Mouse (Mus musculus): ENCODE data around the gene Orm2.
"Not testable (repeated sequence)": the region's sequence is repeated elsewhere in the genome, so short reads cannot be mapped to it uniquely, and the experiment has no call there.

The Orm2 gene

DNA sequence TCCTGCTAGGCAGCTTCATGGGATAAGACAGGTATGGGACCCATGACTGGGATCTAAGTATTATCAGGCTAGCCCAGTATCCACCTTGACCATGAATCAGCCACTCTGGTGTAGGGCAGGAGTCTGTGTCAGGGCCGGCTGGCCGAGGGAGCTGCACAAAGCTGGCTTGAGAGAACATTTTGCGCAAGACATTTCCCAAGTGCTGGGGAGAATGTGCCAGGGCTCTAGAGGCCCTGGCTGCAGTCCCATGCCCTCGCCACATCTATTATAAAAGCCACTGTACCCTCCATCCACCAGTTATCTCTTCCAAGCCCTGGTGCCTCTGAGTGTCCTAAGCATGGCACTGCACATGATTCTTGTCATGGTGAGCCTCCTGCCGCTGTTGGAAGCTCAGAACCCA is at the start of gene Orm2:
Orm2 (plus strand) TSS at position 300 of the 400 bp plus-strand sequence.
- DNase-seq (ENCODE audit: low spot score) = no peak

DNA sequence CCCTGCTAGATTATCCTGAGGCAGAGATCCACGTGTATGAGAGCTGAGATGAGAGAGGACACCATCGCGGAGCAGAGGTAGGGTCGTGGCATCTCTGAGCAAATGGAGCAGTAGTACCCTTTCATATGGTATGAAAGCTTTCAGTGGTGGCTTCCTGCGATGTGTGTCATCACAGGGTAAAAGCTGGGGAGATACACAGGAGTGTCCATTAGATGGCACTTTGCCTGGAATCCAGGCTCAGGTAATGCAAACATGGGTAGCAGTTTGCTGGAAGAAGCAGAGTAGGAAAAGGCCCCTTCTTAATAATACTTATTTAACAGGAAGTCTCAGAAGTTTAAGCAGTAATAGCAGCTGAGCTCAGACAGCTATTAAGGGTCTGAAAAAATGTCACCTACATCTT is 48.2 kb upstream of the Orm2 start:
- no peak for DNase-seq (ENCODE audit: low spot score)

DNA sequence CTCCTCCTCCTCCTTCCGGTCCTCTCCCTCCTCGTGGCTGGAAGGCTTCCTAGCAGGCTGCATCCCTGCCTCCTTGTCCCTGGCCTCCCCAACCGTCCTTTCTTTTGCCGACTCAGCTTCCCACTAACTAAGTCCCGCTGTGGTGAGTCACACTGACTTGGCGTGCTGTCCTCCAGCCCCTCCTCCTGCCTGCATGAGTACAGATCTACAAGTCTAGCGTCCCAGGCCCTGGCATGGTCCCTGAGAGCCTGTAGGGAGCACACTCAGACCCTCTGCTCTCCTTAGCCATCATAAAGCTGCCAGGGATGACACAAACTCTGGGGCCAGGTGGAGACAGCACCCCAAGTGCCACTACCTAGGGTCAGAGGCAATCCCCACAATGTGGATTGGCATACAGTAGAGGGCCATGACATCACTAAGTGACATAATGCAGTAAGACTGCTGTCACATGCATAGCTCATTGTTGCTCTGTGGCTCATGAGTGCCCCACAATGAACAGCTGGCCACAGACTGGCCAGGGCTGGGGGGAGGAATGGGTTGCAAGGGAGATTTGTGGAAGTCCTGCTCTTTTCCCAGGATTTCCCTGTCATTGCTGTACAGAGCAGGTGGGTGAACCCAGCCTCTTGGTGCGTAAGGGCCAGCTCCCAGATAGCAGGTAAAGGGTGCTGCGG is 46.0 kb upstream of the Orm2 start:
- DNase-seq (ENCODE audit: low spot score) = no peak

DNA sequence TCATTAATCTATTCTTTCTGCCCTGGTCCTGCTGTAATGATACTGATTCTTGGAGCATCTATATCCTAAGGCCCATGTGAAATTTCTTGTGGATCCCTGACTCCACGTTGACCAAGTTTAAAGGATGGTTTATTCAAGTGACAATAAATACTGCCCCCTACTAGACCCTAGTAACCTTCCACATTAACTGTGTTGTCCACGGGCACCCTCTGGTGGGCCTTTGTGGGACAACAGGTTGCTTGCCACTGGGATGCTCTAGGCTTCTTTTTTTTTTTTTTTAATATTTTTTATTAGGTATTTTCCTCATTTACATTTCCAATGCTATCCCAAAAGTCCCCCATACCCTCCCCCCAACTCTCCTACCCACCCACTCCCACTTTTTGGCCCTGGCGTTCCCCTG is 42.7 kb upstream of the Orm2 start:
- DNase-seq (ENCODE audit: low spot score) = not testable (repeated sequence)

DNA sequence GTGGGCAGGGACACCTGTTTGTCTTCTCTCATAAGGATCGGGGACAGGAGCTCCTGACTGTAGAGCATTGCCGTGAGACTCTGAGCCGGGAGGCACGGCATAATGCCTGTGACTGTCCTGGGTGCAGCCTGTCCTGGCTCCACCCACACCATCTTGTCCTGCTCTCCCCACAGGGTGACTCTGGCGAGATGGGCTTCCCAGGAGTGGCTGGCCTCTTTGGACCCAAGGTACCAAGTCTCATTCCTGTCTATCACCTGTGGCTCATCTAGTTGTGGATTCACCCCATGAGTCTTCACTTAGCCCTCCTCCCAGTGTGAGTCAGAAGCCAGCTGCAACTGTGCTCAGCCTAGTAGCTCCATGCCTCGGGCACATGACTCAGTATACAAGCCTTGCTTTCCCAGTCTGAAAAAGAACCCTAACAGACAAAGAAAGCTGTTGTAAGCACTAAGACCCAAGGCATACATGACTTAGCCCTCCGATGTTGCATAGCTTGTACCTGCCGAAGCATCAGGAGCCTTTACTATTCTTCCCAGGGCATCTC is 38.9 kb upstream of the Orm2 start:
- DNase-seq (ENCODE audit: low spot score) = no peak

DNA sequence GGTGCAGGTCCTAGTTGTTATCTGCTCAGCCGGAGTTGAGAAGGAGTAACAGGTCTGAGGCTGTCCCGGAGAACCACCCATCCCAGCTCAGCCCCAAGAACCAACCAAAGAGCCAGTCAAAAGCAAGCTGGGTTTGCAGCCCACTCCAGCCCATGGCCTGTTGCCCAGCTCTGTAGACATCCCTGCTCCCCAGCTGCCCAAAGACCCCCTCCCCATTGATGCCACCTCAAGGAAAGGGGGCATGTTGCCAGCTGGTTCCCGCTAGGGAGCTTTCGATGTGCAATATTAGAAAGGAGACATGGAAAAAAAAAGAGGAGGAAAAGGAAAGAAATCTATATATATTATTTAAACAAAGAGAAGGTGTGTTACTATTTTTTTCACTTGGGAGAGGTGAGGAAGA is 28.8 kb upstream of the Orm2 start:
- DNase-seq (ENCODE audit: low spot score) = no peak

DNA sequence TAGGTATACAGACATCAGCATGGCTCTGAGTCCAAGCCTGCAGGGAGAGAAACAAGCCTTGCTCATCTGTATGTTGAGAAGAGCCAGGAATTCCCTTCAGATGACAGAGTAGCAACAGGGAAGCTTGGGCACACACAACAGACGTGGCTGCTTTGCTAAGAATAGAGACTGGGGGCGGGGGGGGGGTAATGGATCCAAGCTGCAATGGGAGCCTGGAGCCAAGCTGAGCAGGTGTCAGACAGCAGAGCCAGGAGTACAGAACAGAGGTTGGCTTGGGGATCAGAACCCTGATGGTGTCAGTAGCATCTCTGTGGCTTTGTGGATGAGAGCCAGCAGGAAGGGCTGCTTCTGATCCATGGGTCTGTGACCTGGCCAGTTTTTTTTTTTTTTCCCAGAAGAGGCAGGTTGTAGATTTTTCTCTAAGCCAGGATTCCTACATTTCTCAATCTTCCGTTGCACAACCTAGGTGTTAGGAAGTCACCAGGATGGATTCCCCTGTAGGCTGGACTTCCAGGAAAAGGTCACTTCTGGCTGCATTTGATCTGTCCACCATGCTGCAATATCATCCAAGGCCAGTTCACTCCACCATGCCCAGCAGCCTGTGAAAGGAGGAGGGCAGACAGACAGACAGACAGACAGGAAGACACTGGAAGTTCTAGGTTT is 23.7 kb upstream of the Orm2 start:
- no peak for DNase-seq (ENCODE audit: low spot score)

DNA sequence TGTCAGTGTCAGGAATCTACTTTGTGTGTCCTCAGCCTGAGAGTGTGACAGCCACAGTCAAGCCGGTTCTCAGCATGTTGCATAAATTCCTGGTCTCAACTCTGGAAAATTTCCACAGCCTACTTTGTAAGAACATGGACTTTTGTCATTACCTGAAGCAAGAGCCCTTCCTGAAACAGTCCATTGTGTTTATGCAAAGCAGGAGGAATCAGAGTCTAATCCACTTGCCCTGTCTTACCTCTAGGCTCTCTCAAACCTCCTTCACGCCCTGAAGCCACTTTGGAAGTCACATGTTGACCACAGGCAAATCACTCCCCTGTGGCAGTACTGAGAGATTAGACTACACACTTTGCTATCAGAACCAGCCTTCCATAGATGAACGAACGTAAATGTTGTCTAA is 19.8 kb upstream of the Orm2 start:
- no peak for DNase-seq (ENCODE audit: low spot score)

DNA sequence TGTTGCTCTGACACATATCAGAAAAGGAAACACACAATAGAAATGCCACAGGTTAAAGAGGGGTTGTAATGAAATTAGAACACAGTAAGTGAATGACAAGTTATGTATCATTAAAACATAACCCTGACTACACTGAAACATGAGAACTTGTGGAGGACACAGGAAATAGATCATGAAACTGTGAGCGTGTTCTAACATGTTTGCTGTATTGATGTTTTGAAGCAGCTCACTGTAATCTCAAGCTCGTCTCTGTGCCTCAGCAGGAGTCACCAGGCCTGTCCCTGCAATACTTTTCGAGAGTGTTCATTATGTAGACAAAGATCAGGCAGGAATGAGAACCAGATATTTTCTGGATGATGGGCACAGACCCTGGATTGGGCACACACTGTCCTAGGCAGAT is 18.6 kb upstream of the Orm2 start:
- no peak for DNase-seq (ENCODE audit: low spot score)

DNA sequence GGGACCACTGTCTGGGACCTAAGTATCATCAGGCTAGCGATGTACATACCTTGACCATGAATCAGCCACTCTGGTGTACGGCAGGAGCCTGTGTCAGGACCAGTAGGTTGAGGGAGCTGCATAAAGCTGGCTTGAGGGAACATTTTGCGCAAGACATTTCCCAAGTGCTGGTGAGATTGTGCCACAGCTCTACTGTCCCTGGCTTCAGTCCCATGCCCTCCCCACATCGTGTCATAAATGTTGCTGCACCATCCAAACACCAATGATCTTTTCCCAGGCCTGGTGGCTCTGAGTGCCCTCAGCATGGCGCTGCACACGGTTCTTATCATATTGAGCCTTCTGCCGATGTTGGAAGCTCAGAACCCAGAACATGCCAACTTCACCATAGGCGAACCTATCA is 18.0 kb upstream of the Orm2 start, which contains the start of gene Orm1:
Orm1 (plus strand) TSS at position 266 of the 400 bp plus-strand sequence.
- no peak for DNase-seq (ENCODE audit: low spot score)

DNA sequence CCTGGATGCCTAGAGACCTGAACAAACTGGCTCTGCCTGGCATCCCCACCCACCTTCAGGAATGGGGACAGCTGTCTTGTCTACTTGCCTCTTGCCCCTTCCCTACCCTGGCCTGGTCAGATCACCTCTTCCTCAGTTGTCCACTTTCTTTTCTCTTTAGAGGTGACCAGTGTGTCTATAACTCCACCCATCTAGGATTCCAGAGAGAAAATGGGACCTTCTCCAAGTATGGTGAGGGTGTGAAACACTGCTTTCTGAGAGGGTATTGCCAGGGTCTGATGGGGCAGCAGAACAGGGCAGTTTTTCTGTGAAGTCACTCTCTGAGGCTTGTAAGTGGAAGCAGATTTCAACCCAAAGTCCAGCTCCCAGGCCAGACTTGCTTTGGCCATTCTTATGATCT is 17.0 kb upstream of the Orm2 start:
- DNase-seq (ENCODE audit: low spot score) = no peak

DNA sequence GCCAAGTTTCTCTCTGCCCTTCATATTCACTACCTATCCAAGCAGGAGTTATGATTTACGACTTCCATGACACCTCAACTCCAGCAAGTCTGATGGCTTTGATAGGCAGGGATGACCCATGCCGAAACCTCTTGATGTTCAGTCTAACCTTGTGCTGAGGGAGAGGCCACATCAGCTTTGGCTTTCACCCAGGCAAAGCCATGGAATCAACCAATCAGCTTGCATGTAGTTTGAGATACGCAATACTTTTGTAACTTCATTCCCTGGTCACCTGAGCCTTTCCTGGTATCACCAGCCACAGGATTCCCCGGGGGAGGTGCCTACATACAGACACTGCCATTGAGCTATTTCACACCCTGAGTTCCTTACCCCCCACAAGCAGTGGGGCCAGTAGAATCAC is 15.6 kb upstream of the Orm2 start:
- DNase-seq (ENCODE audit: low spot score) = no peak

DNA sequence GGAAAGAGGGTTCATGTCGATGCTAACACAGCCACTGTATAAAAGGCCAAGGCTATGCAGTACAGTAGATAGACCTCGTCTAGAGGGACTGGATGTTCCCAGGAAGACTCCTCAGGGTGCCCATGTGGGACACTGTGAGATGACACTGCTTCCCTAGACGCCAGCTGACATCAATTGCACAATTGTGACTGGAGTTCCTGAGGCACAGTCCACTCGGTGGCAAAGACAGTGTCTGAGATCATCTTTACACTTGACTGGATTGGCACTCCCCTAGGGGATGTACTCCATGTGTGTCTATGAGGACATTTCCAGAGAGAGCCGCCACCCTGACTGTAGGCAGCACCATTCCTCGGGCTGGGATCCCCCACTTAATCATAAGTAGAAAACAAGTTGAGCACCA is 13.7 kb upstream of the Orm2 start:
- no peak for DNase-seq (ENCODE audit: low spot score)

DNA sequence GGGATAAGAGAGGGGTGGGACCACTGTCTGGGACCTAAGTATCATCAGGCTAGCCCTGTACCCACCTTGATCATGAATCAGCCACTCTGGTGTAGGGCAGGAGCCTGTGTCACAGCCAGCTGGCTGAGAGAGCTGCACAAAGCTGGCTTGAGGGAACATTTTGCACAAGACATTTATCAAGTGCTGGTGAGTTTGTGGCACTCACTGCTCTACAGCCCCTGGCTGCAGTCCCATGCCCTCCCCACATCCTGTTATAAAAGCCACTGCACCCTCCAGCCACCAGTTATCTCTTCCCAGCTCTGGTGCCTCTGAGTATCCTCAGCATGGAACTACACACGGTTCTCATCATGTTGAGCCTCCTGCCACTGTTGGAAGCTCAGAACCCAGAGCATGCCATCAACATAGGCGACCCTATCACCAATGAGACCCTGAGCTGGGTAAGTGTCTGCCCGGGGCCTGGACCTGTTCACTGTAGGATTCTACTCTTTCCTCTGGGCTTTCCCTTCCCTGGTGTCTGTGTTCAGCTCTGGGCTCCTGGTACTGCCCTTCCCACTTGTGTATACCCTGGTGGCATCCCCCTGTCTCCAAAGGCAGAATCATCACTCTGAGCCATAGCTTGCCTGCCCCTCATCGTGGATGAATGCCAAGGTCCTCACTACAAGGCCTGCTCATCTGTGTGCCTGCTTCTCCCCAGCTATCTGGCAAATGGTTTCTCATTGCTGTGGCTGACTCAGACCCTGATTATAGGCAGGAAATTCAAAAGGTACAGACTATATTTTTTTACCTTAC is 6.2 kb upstream of the Orm2 start, which contains the start of gene Orm3:
Orm3 (plus strand) TSS at position 286 of the 789 bp plus-strand sequence.
- no peak for DNase-seq (ENCODE audit: low spot score)

DNA sequence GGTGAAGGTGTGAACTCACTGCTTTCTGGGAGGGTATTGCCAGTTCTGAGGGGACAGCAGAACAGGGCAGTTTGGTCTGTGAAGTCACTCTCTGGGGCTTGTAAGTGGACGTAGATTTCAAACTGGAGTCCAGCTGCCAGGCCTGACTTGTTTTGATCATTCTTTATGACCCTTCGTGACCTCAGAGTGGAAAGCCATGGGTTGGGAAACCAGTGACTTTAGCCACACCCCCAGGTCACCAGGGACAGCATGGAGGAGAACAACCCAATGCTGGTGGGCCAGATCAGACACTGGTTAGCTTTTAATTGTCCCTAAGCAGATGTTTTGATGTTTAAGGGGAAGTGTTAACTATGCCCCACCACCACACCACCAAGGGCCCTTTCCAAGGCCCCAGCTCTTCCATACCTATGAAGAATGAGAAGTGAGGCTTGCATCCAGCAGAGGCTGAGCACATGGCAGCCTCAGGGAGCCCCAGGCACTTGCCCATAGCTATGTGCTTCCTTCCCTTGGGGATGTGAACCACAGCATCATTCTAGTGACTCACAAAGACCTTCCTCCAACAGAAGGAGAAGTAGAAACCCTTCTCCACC is 5.2 kb upstream of the Orm2 start:
- DNase-seq (ENCODE audit: low spot score) = no peak

DNA sequence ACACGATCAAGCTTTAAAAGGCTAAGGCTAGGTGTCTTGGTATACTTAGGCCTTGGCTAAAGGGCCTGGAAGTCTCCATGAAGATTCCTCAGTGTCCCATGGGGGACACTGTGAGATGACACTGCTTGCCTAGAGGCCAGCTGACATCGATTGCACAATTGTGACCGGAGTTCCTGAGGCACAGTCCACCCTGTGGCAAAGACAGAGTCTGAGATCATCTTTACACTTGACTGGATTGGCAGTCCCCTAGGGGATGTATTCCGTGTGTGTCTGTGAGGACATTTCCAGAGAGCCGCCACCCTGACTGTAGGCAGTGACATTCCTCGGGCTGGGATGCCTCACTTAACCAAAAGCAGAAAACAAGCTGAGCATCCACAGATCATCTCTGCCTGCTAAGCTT is 2.4 kb upstream of the Orm2 start:
- DNase-seq (ENCODE audit: low spot score) = no peak

DNA sequence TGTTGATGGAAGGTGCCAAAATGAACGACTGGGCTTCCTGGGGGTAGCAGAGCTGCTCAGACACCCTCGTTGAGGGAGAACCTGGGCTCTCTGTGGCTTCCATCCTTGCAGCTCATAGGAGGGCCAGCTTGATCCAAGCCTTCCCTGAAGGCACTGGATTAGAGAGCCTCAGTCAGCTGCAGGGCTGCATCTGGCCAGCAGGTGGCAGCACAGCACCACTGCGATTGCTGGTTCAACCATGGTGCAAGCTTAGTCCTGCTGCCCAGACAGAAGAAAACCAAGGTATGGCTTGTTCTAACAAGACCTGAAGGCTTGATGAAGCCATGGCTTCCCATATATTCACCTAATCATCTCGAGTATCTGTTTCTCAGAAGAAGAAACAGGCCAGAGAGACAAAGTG is 6.3 kb downstream of the Orm2 start:
- DNase-seq (ENCODE audit: low spot score) = peak; percentile 74

DNA sequence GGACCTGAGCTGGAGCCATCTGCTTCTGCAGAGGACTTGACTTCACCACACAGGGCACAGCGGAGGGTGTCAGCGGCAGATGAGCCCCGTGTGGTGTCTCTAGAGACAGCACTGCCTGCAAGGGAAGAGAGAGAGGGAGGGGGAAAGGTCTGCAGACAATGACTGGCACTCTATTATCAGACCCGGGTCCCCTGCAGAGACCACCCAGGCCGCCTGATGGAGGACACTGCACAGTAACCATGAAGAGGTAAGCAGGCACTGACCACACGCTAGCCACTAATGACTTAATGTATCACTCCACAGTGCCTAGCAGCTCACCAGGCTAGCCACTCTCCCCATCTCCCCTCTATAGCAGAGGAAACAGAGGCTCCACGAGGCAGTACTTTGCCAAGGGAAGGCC is 8.6 kb downstream of the Orm2 start:
- DNase-seq (ENCODE audit: low spot score) = no peak

DNA sequence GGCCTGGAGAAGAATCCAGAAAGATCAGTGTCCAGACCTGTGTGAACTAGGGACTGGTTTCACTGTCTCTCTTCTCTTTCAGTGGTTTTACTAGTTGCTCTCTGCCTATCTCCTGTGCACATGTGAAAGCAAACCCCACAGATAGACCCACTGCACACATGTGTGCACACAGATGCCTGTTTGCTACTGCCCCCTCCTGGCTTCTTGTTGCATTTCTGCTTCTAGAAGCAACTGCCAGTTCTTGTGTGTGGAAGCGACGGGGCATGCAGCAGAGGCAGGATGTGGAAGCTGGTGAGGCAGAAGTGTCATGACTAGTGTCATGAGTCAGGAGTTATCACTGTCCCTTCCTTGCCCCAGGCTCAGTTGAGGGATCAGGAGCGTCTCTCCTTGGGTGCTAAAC is 9.6 kb downstream of the Orm2 start:
- no peak for DNase-seq (ENCODE audit: low spot score)

DNA sequence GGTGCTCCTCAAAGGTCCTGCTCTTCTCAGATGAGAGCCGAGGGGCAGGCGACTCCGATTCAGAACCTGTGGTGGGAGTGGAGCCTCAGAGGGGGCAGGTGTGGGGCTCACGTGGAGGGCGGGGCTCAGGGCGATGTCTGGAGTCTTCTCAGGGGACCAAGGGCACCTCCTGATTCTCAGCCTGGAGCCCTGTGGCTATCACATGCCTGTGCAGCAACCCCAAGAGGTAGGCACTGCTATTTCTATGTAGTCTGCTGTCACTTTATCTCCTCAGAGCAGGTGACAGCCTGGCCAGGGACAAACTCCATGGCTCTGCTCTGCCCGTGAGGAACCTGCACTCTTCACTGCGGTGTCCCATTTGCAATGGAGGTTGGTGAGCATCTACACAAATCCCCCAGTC is 11.2 kb downstream of the Orm2 start:
- no peak for DNase-seq (ENCODE audit: low spot score)

DNA sequence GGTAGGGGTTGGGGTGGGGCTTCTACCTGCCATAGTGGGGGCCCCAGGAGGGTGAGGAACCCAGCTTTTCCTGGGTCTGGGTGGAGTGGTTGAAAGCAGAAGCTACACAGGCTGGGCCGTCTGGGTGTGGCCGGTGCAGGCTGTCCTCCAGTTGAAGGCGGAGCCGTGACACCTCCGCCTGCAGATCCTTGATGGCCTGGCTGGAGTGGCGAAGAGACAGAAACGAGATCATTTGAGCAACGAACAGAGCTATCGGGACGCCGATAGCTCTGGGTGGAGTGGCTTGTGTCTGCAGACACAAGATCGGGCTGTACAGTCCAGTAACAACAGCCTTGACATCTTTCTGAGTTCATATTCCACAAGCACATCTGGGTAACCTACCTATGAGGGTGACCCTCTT is 12.1 kb downstream of the Orm2 start:
- no peak for DNase-seq (ENCODE audit: low spot score)

DNA sequence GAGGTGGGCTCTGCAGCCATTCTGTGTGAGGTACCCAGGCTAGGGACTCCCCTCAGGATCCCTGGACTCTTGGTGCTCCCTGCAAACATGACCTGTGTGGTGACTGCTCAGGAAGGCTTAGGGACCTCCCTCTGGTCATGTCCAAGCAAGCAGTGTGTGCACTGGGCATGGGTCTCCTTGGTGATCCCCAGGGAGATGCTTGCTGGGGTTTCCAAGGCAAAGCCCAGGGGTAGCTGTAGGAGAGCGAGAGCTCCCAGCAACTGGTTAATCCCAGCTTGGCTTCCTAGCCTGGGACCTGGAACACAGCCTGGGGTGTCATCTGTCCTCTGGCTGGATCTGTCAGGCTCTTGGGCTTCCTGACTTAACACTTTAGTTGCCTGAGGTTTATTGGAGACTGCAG is 13.1 kb downstream of the Orm2 start:
- no peak for DNase-seq (ENCODE audit: low spot score)

DNA sequence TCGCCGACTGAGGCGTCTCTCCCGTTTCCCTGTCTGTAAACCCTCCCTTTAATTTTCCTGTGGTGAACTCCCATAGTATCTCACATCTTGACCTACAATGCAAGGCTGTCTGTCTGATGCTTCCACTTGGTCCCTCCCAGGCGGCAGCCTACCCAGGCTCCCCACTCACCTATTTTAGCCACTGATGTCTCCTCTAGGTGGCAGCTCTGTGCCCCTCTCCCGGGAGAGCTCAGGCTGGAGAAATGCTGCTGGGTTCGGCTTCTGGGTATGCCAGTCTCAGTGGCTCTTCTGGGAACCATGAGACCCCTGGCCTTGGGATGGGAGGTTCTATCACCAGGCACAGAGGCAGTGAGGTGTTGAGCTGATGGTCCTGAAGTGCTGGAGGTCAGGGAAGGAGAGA is 15.2 kb downstream of the Orm2 start:
- DNase-seq (ENCODE audit: low spot score) = no peak
